Mouse (Mus musculus): ENCODE data around the gene Tpp2. TPM values are rescaled to one million over a fixed set of nuclear protein-coding genes. Genes with fewer than 3 reads are reported as not detected.
"Not testable (repeated sequence)": the region's sequence is repeated elsewhere in the genome, so short reads cannot be mapped to it uniquely, and the experiment has no call there.

Gene Tpp2
- 10 to 100 TPM; 42.7 to 49.8 TPM for total RNA-seq (2021)
- long read RNA-seq, experiment 1, full-length matches to known transcripts: 18 of 31 reads
- long read RNA-seq, experiment 1, partial matches to known transcripts: 7 of 31 reads
- long read RNA-seq, experiment 1, other reads (novel, unspliced or antisense): 6 of 31 reads
- long read RNA-seq, experiment 2, full-length matches to known transcripts: 11 of 13 reads
- long read RNA-seq, experiment 2, partial matches to known transcripts: 2 of 13 reads
- long read RNA-seq, experiment 2, other reads (novel, unspliced or antisense): 0 of 13 reads

DNA sequence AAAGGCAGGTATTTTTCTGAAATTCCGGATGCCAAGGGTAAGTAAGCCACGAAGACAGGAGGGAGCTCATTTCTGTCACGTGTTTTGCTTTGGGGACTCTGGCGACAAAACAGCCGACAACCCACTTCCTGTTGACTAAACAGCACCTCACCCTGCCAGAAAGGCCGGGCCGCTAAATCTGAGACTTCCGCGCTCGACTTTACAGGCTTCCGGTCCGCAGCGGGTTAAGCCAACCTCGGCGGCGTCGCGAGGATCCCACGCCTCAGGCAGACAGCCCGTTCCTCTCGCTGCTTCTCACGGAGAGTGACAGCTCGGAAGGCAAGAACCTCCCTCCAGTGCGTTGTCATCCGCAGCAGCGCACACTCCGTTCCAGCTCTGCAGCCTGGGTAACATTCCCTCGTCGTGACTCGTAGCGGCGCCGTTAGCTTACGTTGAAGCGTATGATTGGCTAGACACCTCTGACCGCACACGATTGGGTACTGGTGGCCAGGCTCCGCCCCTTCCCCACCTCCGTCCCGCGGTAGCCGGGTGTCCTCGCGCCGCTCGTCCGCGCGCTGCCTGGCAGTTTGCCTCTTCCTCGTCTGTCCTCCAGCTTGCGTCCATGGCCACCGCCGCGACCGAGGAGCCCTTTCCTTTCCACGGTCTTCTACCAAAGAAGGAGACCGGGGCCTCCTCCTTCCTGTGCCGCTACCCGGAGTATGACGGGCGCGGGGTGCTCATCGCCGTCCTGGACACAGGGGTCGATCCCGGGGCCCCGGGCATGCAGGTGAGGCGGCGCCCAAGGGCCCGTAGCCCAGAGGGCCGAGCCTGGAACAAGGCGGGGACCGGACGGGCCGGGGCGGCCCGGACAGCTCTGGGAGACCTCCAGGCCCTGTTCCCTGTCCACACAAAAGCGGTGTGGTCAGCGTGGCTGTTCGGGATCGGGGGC, at the start of gene Tpp2:
Gene Tpp2, plus strand, starts transcription at position 160 of the 928 bp plus-strand sequence.
- DNase-seq: peak; percentile 97

DNA sequence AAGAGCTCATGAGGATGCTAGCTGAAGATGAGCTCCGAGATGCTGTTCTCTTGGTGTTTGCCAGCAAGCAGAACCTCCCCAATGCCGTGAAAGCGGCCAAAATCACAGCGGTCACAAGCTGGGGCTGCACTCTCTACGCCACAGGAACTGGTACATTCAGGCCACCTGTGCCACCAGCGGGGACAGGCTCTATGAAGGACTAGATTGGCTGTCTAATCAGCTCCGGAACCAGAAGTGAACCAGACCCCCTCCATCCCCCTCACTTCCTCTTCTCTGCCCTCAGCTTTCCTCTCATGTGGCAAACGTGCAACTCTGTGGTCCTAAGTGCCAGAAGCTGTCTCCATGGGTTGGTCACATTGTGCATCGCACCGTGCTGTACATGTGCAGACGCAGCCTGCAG, 45.1 kb upstream of the Tpp2 start:
- not testable (repeated sequence) for DNase-seq

DNA sequence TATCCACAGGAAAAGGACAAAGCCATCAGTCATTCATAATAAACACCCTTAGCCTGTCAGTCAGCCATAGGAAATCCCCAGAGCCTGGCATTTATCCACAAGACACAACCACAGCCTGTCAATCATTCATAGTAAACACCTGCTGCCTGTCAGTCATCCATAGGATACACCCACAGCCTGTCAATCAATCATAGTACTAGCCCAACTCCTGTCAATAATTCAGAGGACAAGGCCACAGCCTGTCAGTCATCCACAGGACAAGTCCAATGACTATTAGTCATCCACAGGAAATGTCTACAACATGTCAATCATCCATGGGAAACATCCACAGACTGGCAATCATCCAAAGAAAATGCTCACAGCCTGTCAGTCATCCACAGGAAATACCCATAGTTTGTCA, 37.7 kb upstream of the Tpp2 start:
- DNase-seq: no peak

DNA sequence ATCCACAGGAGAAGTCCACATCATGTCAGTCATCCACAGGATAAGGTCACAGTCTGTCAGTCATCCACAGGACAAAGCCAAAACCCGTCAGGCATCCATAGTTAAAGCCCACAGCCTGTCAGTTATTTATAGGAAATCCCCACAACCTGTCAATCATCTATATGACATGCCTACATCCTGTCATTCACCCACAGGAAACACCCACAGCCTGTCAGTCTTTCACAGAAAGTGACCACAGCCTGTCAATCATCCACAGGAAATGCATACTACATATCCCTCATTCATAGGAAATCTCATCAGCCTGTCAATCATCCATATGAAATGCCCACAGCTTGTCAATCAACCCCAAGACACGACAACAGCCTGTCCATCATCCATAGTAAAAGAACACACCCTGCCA, 36.3 kb upstream of the Tpp2 start:
- no peak for DNase-seq

DNA sequence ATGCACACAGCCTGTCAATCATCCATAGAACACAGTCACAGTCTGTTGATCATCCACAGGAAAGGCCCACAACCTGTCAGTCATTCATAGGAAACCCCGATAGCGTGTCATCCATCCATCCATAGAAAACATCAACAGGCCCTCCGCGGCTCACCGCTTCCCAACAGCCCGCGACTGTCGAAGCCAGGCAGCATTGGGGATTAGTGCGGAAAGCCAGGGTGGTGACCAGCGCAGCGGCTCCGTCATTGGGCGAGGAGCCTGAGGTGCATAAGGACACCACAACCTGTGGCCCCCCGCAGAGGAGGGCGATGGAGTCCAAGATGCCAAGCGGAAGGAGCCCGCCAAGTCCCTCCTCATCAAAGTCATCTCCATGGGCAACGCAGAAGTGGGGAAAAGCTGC, 35.5 kb upstream of the Tpp2 start:
- no peak for DNase-seq

DNA sequence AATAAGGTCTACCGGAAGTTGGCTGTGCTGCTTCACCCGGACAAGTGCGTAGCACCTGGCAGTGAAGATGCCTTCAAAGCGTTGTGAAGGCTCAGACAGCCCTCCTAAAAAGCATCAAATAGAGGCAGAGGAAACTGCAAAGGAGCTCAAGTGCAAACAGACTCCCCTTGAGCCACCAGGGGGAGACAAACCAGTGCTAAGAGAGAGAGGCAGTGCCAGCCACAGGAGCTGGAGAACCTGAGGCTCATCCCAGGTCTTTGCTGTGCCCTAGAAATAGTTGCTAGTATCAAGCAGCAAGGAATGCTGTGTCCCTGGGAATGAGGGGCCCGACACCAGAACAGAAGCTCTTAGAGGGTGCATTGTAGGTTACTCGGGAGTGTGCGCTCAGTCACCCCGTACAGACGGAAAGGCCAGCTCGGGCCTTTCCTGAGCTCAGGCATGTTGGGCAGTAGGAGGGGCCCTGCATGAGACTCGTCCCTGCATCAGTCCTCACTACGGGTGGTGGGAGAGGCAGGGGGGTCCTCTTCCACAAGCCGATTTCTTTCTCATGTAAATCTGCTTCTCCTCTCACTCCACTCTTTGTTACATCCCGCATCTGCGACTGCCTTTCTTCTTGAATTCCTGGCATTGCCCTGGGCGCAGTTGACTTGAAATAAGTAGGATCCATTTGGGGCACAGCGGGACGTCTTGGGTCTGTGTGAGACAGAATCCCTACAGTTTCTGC, 34.3 kb upstream of the Tpp2 start:
- peak; percentile 84 for DNase-seq

DNA sequence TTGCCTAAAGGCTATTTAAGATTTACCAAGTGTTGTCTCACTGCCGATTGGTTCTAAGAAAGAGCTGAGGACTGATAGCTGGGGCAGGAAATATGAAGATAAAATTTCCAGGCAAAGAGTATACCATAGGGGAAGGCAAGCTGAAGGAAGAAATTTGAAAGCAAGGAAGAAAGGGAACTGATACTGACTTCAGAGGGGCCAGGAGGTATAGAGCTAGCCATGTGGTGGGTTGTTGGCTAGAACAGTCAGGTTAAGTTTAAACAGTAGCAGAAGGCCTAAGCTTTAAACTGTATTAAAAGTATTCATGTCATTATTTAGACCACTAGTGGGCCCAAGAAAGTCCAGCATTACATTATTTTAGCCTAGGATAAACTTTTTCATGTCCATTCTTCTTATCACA, 31.0 kb upstream of the Tpp2 start:
- DNase-seq: no peak

DNA sequence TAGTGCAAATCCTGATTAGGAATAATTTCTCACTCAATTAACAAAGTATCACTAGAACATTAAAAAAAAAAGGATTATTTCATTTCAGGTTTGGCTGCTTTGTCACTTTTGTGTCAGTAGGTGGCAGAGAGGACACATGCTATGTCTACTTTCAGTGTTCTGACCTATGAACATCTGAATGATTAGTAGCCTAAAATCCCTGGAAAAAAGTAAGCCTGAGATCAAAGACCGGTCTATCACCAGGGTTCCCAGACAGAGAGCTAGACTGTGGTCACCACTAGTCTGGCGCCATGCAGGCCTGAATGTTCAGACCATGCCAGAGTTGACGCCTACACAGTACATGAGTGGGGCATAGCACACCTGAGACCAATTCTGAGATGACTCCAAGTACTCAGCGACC, 30.6 kb upstream of the Tpp2 start:
- DNase-seq: peak; percentile 21

DNA sequence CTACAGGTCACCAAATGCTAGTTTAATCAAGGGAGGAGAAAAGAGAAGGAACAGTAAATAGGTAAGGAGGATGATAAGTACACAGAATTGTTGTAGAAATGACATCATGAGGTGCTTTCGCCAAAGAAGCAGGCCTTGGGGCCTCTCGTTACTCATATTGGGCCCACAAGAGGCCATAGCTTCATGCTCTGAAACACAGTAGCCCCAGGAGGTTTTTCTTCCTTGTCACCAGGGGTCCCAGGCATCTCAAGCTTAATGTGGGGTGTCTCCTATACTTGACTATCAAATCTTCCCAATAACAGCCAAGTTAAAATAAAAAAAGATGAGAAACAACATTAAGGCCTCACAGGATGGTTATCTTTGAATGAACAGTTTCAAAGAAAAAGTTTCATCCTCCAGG, 18.0 kb upstream of the Tpp2 start:
- DNase-seq: no peak

DNA sequence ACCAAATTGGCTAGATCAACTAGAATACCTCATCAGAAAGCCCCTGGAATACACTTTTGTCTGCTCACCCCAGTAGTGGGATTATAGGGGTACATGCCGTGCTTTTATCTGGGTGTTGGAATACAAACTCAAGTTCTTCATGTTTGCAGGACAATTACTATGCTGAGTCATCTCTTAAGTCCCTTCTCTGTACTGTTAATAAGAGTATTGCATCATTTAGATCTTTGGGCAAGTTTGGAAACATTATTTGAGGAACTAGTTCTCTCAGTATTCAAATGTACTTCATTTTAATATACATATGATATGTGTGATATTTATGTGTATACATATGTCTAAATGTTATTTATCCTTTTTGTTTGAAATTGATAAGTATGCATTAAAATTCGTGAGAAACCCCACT, 16.6 kb upstream of the Tpp2 start:
- DNase-seq: no peak

DNA sequence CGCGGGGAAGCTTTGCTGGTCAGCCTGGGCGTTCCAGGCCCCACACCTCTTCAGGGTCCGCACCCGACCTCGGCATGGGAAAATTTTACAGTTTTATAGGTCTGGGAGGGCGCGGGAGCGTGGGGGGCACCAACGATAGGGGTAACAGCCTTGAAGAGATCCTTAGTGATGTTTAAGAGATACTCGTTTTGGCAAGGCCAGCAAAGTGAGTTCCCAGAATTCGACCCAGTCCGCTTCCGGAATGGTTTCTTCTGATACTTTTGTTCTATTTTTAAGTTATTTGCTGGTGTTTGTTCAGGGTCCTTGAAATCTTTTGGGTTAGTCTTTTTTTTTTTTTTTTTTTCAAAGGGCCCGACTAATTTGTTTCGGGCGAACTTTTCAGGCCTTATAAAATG, 966 bp downstream of the Tpp2 start:
- DNase-seq: no peak

DNA sequence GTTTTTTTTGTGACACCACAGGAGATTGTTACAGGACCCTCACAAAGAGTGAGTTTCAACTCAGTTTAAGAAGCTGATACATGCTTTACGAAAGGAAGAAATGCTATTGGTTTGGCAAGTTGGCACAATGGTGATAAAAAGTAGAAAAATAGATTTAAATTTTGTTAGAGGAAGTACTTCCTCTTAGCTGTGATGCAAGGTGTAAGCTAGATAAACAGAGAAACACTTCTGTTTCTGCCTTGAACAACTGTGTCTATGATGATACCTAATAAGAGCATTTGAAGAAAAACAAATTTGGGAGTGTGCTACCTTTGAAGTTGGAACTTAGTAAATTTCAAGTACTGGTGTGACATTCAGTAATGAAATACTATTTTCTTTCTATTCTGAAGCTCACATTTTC, 5.9 kb downstream of the Tpp2 start:
- DNase-seq: no peak

DNA sequence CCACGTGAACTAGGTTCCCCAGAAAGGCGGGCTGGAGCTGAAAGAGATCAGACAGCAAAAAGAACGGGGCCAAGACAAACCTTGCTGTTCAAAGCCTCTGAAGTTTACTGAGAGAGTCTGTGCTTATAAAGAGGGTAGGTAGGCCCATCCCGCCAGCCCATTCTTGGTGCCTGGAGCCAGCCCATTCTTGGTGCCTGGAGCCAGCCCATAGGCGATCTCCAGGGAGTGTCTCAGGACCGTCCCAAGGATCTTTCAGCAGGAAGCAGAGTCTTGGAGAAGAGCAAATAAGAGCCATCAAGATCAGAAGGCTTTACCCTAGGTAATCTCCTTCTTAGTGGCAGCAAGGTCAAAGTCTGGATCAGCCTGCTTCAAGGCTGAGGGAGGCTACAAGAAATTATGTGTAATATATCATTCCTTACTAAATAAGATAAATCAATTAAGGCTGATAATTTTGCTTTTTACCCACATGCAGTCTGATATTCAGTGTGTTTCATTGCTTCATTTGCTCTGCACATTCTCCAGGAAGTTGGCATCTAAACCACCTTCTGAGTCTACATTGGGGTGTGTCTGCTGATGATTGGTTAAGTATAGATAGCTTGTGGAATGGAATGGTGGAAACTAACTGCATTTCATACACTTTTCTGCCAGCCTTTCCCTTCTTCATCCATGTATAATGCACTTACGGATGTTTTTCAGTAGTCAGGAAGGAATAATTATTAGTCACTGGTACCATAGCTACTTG, 8.2 kb downstream of the Tpp2 start:
- DNase-seq: no peak

DNA sequence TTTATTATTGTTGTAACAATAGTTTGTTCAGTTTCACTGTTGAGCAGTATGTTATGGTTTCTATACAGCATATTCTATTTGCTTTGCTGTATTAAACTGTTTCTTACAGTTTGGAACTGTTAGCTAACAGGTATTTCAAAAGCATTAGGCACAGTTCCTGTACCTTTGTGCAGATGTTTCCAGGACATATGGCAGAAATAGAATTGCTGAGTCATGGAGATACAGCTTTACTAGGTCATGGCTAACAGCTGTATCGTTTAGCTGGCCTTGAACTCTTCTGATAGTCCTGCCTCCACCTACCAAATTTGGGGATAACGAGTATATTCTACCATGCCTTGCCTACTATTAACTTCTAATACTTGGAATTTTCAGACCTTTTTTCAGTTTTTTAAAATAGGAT, 9.4 kb downstream of the Tpp2 start:
- no peak for DNase-seq

DNA sequence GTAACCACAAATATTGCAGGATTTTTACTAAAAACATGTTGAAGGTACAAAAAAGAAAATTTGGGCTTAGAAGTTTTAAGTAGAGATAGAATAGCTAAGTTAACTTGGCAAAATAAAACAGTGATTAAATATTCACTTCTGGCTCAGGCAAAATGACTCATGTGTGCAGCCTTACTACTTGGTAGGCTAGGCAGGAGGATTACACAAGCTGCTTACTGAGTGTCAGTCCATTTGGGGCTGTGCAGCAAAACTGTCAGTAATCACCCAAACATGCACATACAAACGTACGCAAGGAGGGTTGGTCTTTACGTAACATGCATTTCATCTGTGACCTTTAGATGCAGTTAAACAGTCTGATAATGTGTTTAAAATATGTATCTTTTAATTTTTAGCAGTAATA, 20.2 kb downstream of the Tpp2 start:
- DNase-seq: no peak

DNA sequence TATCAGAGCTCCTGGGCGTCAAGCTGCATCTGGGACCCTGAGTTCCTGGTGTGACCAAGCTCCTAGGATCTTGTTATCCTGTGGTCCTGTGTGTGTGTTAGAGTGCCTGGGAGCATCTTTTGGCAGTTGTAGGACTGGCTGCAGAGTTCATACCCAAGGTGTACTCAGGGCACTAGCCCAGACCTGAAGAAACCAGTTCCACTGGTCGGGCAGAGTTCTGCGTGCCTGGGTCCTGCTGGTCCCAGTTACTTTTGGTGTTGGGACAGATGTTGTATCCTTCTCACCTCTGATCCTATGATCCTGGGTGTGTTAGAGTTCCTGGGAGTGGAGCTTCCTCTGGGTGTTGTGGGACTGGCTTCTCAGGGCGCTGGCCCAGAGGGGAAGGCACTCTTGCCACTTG, 30.9 kb downstream of the Tpp2 start:
- DNase-seq: no peak

DNA sequence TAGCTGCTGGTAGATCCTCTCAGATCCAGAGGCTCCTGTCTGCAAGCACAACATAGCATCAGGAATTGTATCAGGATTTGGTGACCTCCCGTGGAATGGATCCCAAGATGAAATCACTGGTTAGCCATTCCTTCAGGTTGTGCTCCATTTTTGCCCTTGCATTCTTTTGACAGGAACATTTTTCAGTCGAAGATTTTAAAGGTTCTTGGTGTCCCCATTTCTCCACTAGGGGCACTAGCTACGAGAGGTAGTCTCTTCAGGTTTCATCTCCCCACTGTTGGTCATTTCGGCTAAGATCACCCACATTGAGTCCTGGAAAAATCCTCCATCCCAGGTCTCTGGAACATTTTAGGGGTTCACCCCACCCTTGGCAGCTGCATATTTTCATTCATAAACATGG, 33.3 kb downstream of the Tpp2 start:
- DNase-seq: no peak

DNA sequence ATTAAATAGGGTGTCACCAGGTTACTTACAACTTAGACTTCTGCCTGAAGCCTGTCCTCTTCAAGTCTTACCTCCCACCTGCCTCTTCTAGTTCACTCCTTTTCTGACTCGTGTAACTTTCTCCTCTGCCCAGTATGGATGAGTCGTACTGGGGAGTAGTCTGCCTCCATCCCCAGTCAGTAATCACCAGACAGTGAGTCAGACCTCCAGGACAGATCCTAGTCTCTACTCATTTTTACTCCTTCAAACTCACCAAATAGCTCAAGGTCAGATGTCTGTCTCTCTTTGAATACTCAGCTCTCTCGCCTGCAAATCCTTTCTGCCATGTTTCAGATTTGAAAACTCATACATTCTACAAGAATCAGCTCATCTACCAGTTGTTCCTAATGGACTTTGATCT, 35.9 kb downstream of the Tpp2 start:
- peak; percentile 13 for DNase-seq

DNA sequence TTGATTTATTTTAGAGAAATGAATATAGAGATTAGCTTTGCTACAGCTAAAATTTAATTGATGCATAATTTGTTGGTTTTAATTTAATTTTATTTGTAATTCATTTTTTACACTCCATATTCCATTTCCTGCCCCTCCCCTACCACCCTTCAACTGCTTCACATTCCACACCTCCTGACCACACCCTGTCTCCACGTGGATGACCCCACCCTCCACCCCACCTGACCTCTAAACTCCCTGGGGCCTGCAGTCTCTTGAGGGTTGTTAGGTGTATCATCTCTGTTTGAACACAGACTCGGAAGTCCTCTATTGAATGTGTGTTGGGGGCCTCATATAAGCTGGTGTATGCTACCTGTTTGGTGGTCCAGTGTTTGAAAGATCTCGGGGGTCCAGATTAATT, 37.6 kb downstream of the Tpp2 start:
- DNase-seq: no peak

DNA sequence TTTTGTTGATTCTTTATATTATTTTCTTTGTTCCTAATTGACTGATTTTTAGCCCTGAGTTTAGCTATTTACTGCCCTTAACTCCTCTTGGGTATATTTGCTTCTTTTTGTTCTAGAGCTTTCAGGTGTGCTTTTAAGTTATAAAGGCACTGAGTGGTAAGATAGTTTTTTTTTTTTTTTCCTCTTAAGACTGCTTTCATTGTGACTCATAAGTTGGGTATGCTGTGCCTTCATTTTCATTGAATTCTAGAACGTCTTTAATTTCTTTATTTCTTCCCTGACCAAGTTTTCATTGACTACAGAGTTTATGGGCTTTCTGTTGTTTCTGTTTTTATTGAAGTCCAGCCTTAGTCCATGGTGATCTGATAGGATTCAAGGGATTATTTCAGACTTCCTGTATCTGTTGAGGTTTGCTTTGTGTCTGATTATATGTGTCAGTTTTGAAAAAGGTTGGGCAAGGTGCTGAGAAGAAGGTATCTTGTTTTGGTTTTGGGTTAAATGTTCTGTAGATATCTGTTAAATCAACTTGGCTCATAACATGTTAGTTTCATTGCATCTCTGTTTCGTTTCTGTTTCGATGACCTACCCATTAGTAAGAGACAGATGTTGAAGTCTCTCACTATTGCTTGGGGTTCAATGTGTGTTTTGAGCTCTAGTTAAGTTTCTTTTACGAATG, 63.6 kb downstream of the Tpp2 start:
- no peak for DNase-seq

DNA sequence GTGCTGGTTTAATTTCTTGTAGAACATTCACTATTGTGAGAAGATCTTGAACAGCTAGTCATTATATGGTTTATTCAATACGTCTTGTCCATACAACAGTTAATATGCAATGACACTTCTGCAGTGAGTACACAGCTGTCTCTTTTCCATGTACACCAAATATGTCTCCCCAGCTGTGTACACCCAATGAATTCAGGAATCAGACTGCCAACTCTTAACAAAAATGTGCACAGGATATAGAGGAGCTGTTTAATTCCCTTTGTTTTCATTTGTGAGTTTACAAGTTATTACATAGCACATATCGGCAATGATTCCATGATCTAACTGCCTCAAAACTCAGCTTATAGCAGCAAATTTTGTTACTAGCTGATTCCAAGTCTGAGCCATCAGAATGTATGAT, 71.1 kb downstream of the Tpp2 start:
- DNase-seq: no peak

DNA sequence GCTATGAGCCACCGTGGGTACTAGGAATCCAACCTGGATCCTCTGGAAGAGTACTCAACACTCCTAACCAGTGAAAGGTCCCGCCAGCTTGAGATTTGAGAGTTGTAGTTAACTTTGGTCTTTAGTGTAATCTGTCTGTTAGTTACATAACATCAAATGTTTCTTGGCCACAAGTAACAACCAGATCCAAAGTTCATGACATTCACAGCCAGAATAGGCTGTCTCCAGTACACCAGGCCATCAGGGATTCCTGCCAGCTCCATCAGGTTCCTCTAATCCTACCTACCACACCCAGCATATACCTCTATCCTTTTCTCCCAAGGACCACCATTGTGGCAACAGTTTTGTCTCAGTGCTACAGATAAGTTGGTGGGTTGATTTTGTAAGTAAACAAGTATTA, 82.1 kb downstream of the Tpp2 start:
- peak; percentile 35 for DNase-seq
